Mouse (Mus musculus): Measurements from ENCODE around the gene Slc22a14. TPM values are rescaled to one million over a fixed set of nuclear protein-coding genes. Genes with fewer than 3 reads are reported as not detected.

Slc22a14 gene
- total RNA-seq, 2 experiments from 2014 or later: not detected

DNA sequence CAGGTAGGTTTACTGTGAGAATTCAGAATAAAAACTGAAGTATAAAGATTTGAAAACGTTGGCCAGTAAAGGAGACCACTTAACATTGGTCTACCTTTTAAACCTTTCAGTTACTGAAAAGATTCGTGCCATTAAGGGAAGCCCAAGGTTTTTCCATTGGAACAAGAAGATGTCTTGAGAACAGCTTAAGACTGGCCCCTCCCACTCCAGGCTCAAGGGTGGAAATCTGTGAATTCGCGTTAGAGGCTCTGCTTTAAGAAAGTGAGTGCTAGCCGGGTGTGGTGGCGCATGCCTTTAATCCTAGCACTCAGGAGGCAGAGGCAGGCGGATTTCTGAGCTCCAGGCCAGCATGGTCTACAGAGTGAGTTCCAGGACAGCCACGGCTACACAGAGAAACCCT, 152.4 kb downstream of the Slc22a14 start:
- no peak for ATAC-seq (ENCODE audit: poor library complexity, severe bottlenecking)

DNA sequence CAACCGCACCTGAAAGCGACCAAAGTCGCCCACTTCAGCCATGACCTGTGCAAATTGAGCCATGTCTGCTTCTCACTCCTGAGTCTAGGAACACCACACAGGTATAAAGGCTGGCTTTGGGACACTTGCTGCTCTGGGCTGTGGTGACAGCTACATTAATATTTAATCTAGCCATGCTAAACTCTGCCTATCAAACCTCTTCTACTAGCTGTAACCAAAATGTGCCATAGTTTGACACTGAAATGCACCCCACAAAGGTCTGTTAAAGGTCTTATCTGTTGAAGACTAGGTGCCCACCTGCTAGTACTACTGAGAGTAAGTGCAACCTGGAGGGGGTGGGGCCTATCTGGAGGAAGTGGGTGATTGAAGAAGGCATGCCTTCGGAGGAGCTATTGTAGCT, 156.4 kb downstream of the Slc22a14 start, which contains the start of gene Slc22a13:
Gene Slc22a13 (minus strand): TSS at position 101 of the 400 bp plus-strand sequence.
- no peak for ATAC-seq (ENCODE audit: poor library complexity, severe bottlenecking)

DNA sequence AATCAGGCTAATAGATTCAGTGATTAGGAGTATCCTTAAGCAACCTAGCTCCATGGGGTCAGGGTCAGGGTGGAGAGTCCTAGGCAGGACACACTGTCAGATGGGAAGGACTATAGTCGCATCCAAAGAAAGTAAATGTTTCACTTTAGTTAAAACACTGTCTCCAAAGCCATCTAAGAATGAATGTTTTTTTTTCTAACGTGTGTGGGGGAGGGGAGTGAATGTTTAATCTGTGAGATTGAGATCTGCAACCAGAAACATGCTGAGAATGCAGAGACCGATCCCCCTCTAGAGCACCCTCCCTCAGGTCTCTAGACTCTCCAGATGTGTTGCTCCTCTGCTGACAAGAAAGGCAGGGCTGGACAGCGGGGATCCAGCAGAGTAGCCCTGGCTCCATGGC, 158.2 kb downstream of the Slc22a14 start:
- no peak for ATAC-seq (ENCODE audit: poor library complexity, severe bottlenecking)

- ATAC-seq (ENCODE audit: poor library complexity, severe bottlenecking): no peak
These were observed 158.7 kb downstream of the Slc22a14 start for GRCm38 (mm10) chr9:119206666-119207065.

GRCm38 (mm10) chr9:119205756-119206155, 159.6 kb downstream of the Slc22a14 start:
- no peak for ATAC-seq (ENCODE audit: poor library complexity, severe bottlenecking)

GRCm38 (mm10) chr9:119203617-119204016, 161.7 kb downstream of the Slc22a14 start:
- ATAC-seq (ENCODE audit: poor library complexity, severe bottlenecking): no peak

- ATAC-seq (ENCODE audit: poor library complexity, severe bottlenecking): no peak
These were observed 163.7 kb downstream of the Slc22a14 start for GRCm38 (mm10) chr9:119201653-119202052.

GRCm38 (mm10) chr9:119199151-119199861, 166.0 kb downstream of the Slc22a14 start:
- ATAC-seq (ENCODE audit: poor library complexity, severe bottlenecking): peak; percentile 33; the same call in 1 of the 2 replicates

DNA sequence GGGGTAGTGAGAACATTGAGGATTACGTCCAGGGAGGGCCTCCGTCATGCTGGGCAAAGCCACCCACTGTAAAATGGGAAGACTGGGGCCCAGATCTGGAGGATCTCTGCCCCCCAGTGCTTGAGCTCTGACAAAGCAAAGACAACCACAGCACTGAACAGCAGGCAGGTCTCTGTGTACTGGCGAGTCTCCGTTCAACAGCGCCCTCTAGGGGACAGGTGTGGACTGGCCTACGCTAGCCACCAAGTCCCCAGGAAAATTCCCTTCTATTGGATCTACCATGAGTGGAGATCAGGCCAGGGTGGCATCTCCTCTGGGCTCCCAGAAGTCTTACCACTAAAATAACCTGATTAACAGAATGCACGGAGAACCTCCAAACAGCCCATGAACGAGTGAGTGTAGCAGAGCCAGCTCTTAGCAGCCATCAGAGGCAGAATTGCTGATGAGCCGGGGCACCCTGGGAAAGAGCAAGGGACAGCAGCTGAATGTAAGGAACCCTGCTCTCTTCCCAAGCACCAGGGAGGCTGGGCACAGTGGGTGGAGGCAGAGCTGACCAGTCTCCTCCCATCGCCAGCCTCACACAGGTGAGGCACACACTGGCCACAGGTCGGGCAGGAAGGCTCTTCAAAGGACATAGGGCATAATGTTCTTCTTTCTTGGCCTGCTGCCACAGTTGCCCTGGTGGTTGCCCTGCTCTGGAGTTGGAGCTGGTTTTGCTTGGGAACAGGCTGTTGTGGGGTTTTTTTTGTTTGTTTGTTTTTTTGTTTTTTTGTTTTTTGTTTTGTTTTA, 173.0 kb downstream of the Slc22a14 start:
- ATAC-seq (ENCODE audit: poor library complexity, severe bottlenecking): no peak; the same call in 1 of the 2 replicates

- ATAC-seq (ENCODE audit: poor library complexity, severe bottlenecking): no peak
These were observed 184.1 kb downstream of the Slc22a14 start for GRCm38 (mm10) chr9:119181241-119181728.

DNA sequence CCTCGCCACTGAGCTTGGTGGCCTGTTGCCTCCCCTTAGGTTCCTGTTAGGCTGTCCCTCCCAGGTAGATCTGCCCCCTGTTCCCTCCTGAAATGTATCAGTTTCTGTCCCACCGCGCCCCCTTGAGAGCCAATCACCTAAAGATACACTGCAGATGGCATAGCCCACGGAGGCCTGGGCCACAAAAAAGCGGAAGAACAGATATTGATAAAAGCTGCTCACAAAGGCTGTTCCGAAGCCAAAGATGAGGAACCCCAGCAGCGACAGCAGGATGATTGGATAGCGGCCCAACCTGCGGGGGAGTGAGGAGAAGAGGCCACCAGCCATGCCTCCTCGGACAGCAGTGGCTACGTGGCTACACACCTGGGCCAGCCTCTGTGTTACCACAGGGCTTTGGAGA, 186.1 kb downstream of the Slc22a14 start:
- no peak for ATAC-seq (ENCODE audit: poor library complexity, severe bottlenecking)

GRCm38 (mm10) chr9:119167608-119168007, 197.7 kb downstream of the Slc22a14 start:
- ATAC-seq (ENCODE audit: poor library complexity, severe bottlenecking): no peak

DNA sequence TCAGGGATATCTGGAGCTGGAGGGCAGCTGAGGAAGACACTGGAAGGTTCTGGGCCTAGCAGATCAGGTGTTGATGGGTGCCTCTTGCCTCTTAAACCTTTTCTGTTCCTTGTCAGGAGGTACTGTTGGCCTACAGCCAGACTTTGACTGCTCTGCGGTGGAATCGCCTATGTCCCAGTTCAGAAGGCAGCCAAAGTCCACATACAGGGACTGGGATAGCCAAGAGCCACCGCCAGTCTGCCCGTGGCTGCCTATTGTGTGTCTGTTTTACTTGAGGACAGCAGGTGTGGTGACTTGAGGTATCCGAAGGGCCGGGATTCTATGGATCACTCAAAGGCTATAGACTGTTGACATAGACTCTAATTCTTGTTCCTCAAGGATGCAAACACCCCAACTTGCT, 199.8 kb downstream of the Slc22a14 start:
- ATAC-seq (ENCODE audit: poor library complexity, severe bottlenecking): no peak

DNA sequence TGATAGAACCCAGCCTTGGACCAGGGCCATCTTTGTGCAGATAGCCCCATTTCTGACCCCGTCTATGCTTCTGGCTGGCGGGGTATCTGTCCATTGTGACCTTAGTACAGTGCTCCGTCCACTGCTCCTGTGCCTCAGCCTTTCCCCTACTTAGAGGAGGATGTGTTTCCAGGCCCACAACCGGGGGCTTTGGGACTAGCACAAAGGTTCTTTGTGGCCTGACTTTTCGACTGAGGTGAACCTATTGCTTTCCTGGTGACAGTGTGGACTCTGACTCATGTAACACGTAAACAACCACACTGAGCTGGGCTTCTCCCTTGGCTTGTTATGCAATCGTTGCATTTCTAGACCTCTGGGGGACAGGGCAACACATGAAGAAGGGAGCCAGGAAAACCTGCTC, 200.6 kb downstream of the Slc22a14 start:
- ATAC-seq (ENCODE audit: poor library complexity, severe bottlenecking): no peak

DNA sequence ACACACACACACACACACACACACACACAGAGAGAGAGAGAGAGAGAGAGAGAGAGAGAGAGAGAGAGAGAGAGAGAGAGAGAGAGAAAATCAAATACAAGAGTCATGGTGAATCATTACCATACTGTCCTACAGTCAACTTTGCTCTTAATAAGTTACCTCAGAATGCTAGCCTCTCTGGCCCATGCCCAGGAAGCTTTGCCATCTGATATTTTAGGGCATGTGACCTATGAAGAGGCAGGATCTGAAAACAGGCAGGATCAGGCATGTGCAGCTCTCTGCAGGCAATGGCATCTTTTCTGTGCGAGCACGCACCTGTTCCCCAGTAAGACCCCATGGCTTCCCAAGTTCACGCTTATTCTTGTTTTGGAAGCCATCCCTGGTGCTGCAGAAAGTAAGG, 204.7 kb downstream of the Slc22a14 start:
- no peak for ATAC-seq (ENCODE audit: poor library complexity, severe bottlenecking)

DNA sequence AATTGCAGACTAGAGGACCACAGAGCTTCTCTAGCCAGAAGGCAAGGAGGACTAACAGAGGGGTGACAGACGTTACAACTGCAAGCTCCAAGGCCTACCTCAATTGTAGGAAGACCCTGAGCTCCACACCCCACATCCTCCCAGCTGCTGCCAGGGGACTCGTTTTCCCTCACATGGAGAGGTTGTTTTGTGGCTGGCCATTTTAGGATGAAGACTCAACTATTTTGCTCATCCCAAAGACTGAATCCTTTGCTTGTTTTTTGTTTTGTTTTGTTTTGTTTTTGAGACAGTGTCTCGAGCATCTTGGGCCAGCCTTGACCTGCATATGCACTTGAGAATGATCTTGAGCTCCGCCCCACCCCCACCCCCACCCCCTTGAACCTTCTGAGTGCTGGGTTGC, 206.5 kb downstream of the Slc22a14 start, which contains the start of gene Gm47289:
Gene Gm47289 (plus strand): TSS at position 301 of the 400 bp plus-strand sequence.
- no peak for ATAC-seq (ENCODE audit: poor library complexity, severe bottlenecking)

DNA sequence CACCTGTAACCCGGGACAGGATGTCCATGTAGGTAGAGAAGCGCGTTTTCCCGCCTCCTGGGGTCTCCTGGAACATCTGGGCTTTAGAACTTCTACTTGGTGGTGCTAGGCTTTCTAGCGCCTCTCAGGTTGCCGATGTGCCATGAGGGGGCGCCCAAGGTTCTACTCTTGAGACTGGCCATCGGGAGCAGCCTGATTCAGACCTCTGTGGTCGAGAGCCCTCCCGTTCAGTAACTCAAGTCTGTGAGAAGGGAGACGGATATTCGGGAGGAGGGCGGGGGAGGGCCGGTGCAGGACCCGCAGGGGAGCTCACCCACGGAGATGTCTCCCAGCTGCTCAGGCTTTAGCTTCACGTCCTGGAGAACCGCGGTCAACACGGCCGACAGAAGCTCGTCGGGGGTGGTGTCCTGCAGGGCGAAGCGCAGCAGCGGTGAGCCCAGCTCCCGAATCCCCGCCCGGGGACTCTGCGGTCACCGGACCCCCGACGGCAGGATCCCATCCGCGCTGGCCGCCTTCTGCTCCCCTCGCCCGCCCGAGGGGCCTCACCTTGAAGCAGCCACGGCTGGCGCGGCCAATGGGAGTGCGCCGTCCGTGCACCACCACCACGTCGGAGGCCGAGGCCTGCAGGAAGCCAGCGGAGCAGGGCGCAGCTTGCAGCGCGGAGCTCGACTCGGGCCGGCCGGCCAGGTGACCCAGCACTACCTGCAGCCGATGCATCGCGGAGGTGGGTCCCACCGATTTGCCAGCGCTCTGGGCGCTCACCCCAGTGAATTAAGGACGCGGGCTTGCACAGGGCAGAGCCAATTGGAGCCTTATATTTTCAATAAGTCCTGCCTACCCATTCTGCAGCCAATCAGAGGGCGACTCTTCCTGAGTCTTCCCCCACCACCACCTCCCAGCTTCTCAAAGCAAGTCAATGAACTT, 208.8 kb downstream of the Slc22a14 start, which contains the start of gene Acaa1b:
Gene Acaa1b (minus strand): TSS at position 816 of the 924 bp plus-strand sequence.
- peak; percentile 60; the same call in 1 of the 2 replicates for ATAC-seq (ENCODE audit: poor library complexity, severe bottlenecking)

GRCm38 (mm10) chr9:119155826-119156225, 209.5 kb downstream of the Slc22a14 start:
- no peak for ATAC-seq (ENCODE audit: poor library complexity, severe bottlenecking)

DNA sequence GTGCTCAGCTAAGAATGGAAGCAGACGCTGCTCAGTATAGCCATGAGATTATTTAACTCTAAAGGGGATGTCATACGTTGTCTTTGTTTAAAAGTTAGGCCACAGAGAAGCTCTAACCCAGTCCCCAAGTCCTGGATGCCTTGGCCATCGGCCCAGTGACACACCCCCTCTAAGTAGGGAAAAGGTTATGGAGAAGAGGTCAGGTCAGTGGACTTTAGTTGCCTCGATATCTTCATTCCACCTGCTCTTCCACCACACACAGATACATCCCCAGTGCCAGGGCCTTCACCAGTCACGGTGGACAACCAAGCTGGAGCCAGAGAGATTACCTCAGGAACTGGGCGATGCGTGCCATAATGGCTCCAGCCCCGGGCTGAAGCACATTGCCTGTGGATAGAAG, 209.9 kb downstream of the Slc22a14 start:
- ATAC-seq (ENCODE audit: poor library complexity, severe bottlenecking): no peak

GRCm38 (mm10) chr9:119151751-119152150, 213.6 kb downstream of the Slc22a14 start:
- no peak for ATAC-seq (ENCODE audit: poor library complexity, severe bottlenecking)

DNA sequence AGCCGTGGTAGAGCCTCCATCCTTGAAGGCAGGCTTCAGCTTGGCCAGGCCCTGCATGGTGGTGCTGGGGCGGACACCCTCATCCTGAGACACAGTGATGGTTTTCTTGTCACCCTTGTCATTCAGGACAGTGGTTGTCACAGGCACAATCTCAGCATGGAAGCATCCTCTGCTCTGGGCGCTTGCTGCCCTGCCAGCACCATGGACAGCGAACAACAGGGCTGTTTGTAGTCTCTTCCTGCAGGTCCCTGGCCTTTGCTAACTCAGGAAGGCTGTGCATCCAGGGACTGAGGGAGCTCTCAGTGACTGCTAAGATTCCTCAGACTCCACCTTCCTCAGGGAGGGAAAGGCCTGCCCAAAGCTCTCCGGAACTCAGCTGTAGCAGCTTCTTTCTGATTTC, 215.8 kb downstream of the Slc22a14 start:
- no peak for ATAC-seq (ENCODE audit: poor library complexity, severe bottlenecking)

All from megakaryocyte, adult 5-6 weeks (primary cell).